Mouse (Mus musculus) stomach, postnatal 0 days (tissue): ENCODE results near the gene Zfp735. TPM values are rescaled to one million over a fixed set of nuclear protein-coding genes. Genes with fewer than 3 reads are reported as not detected.

Experiments used
- ATAC-seq: fragments of 200-750 bp; cut with Nextera tagmentation; 2 replicates; pipeline ENCODE4 v1.8.0; 2017; ENCODE audit not compliant: low FRiP score, low TSS enrichment
- DNase-seq: peaks from one replicate; pipeline ENCODE4 v3.0.0-alpha.2; 2016; ENCODE audit warnings: low spot score
- H3K27ac ChIP-seq: fragments of 300-500 bp; sonication (generic); replicated peaks from 2 replicates; pipeline ENCODE4 v1.5.1; 2014; ENCODE audit warnings: mild to moderate bottlenecking, control low read depth
- H3K27me3 ChIP-seq: fragments of 300-500 bp; sonication (generic); 2 replicates; pipeline ENCODE4 v1.6.1; 2014; ENCODE audit warnings: low read length; ENCODE audit not compliant: control insufficient read depth, insufficient read depth
- H3K36me3 ChIP-seq: fragments of 300-500 bp; sonication (generic); 2 replicates; pipeline ENCODE4 v1.6.1; 2014; ENCODE audit warnings: low read length, mixed read lengths; ENCODE audit not compliant: control insufficient read depth, insufficient read depth
- H3K4me1 ChIP-seq: fragments of 300-500 bp; sonication (generic); replicated peaks from 2 replicates; pipeline ENCODE4 v1.6.1; 2014; ENCODE audit warnings: antibody characterized with exemption; ENCODE audit not compliant: control insufficient read depth, insufficient read depth
- H3K4me2 ChIP-seq: fragments of 300-500 bp; sonication (generic); replicated peaks from 2 replicates; pipeline ENCODE4 v1.6.1; 2014; ENCODE audit warnings: low read depth, mild to moderate bottlenecking, control low read depth, moderate library complexity
- H3K4me3 ChIP-seq: fragments of 300-500 bp; sonication (generic); 2 replicates; pipeline ENCODE4 v1.5.1; 2014; ENCODE audit warnings: low read depth, low read length, control low read depth
- H3K9ac ChIP-seq: fragments of 300-500 bp; sonication (generic); 2 replicates; pipeline ENCODE4 v1.6.1; 2014; ENCODE audit warnings: mild to moderate bottlenecking, low read length, control low read depth, mixed read lengths
- H3K9me3 ChIP-seq: fragments of 300-500 bp; sonication (generic); 2 replicates; pipeline ENCODE4 v1.6.1; 2016; ENCODE audit warnings: low read length; ENCODE audit not compliant: control insufficient read depth
- CTCF ChIP-seq: IDR thresholded peaks from 2 replicates; pipeline ENCODE4 v1.5.1; 2016; ENCODE audit warnings: antibody characterized with exemption, low read depth, mild to moderate bottlenecking, moderate library complexity
- EP300 ChIP-seq: optimal IDR thresholded peaks from 2 replicates; pipeline ENCODE3; 2016; ENCODE audit warnings: antibody characterized with exemption
- whole genome bisulfite sequencing: fragments of 180-500 bp; shearing (Covaris S2); extraction: QIAGEN DNeasy Blood & Tissue Kit; methylation state at CpG from one replicate; pipeline ENCODE4 v1.1.7; 2014; 5-methylcytosine and 5-hydroxymethylcytosine counted together
- polyA plus RNA-seq: library from polyadenylated mRNA; unstranded; fragments of >200 nt; fragmentation: Nextera tagmentation; extraction: Ambion mirVana; gene quantifications from 2 replicates; pipeline ENCODE4 v1.2.1, GENCODE M21; 2015

The Zfp735 gene
- not detected in 2 replicates for polyA plus RNA-seq

GRCm38 (mm10) chr11:73688478-73688877, at the start of gene Zfp735:
Gene Zfp735 (plus strand): TSS chr11:73688778.
- H3K27ac ChIP-seq = no peak within 1 kb of the TSS
- no peaks in the 10 kb centered on the region for H3K36me3 ChIP-seq
- ATAC-seq = no peak
- no peak within 1 kb of the TSS for H3K4me3 ChIP-seq
- no peaks in the 10 kb centered on the region for H3K27me3 ChIP-seq
- 69% methylated on average over 2 of the region's 2 CpGs for WGBS
- DNase-seq = no peak
- no peaks in the 10 kb centered on the region for H3K4me1 ChIP-seq
- TF ChIP-seq EP300 (no peak), CTCF (no peak)
- no peak within 1 kb of the TSS for H3K9ac ChIP-seq
- no peaks in the 10 kb centered on the region for H3K9me3 ChIP-seq
- H3K4me2 ChIP-seq = no peak within 1 kb of the TSS

GRCm38 (mm10) chr11:73759115-73759514, 70.5 kb downstream of the Zfp735 start:
- Histone ChIP-seq H3K9ac (no peak overlapping the region), H3K4me3 (no peak overlapping the region), H3K27me3 (no peaks in the 10 kb centered on the region), H3K27ac (no peak overlapping the region), H3K4me2 (no peak overlapping the region), H3K9me3 (no peaks in the 10 kb centered on the region), H3K36me3 (no peaks in the 10 kb centered on the region), H3K4me1 (no peaks in the 10 kb centered on the region)
- TF ChIP-seq CTCF = no peak
- no peak for TF ChIP-seq EP300
- no peak for DNase-seq
- no peak for ATAC-seq

Other genes starting within 250 kb of the Zfp735 start
- gene Olfr380, start 231.3 kb upstream of the Zfp735 start, polyA plus RNA-seq = not detected in 2 replicates
- gene Olfr381, start 197.2 kb upstream of the Zfp735 start, polyA plus RNA-seq = not detected in 2 replicates
- gene Olfr382, start 171.6 kb upstream of the Zfp735 start, polyA plus RNA-seq = not detected in 2 replicates
- gene Olfr385, start 95.8 kb upstream of the Zfp735 start, polyA plus RNA-seq = not detected in 2 replicates
- gene Olfr384, start 90.2 kb upstream of the Zfp735 start, polyA plus RNA-seq = not detected in 2 replicates
- gene Olfr389, start 91.9 kb downstream of the Zfp735 start, polyA plus RNA-seq = not detected in 2 replicates
- not detected in 2 replicates for gene Olfr390, start 94.2 kb downstream of the Zfp735 start, polyA plus RNA-seq
- not detected in 2 replicates for gene Olfr391-ps, start 114.3 kb downstream of the Zfp735 start, polyA plus RNA-seq
- not detected in 2 replicates for gene Olfr392, start 128.3 kb downstream of the Zfp735 start, polyA plus RNA-seq
- gene Olfr393, start 162.7 kb downstream of the Zfp735 start, polyA plus RNA-seq = not detected in 2 replicates
- gene Olfr394, start 202.0 kb downstream of the Zfp735 start, polyA plus RNA-seq = not detected in 2 replicates
- not detected in 2 replicates for gene Olfr395, start 220.5 kb downstream of the Zfp735 start, polyA plus RNA-seq
- 0.08 TPM in 1 of 2 replicates, not detected in the other for gene Olfr23, start 247.9 kb downstream of the Zfp735 start, polyA plus RNA-seq